5 mouse cellular contexts compared by ENCODE assay signal in the genomic region with DNA sequence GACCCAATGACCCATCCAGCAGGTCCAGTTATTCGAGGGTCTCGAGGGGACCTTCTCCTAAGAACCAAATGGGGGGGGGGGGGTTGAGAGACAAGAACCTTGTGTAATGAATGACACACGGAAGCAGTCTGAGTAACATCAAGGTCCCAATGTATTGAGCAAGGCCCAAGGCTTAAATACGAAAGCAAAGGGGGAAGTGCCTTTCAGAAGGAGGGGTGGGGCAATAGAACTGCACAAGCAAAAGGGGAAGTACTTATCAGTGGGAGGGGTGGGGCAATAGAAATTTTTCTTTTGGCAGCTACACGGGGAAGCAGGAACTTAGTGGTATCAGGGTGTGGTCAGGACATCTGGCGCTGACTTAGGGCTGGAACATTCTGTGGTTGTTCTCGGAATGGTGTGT. TPM values are rescaled to one million over a fixed set of nuclear protein-coding genes. Genes with fewer than 3 reads are reported as not detected.
"Had no signal": no experiment of that assay in that cellular context is flagged by ENCODE, and none has a peak within 500 bp of the region (broad histone marks: within the 10 kb centered on the region; RNA-seq: fewer than 3 reads in every experiment).

No protein-coding gene starts in this region.

RNA-seq across cellular contexts. Expression of gene Dnah7c, which starts 10.6 kb away (rescaled TPM):
- total RNA-seq: megakaryocyte, adult 5-6 weeks; megakaryocyte-erythroid progenitor cell, adult 5-6 weeks had no signal
- polyA plus RNA-seq: liver, embryonic 16.5 days; macrophage; small intestine, adult 2 months had no signal
